Mouse (Mus musculus) lung, postnatal 0 days (tissue): ENCODE measurements around the gene Trappc3.

Source experiments
- CTCF ChIP-seq: IDR thresholded peaks from 2 replicates; pipeline ENCODE4 v1.5.1; 2016; ENCODE audit warnings: antibody characterized with exemption, mild to moderate bottlenecking
- EP300 ChIP-seq: IDR thresholded peaks from 2 replicates; pipeline ENCODE4 v1.6.1; 2016; ENCODE audit warnings: antibody characterized with exemption, mild to moderate bottlenecking, control low read depth

GRCm38 (mm10) chr4:126222631-126223030, 39.5 kb upstream of the Trappc3 start:
- no peak for TF ChIP-seq CTCF
- TF ChIP-seq EP300: no peak
